Mouse (Mus musculus) CH12.LX (cell line): Measurements from ENCODE around the gene Inpp5b. TPM values are rescaled to one million over a fixed set of nuclear protein-coding genes. Genes with fewer than 3 reads are reported as not detected.

ENCODE experiments used
- DNase-seq: peaks from one replicate; pipeline ENCODE4 v3.0.0-alpha.2; 2013; ENCODE audit errors: extremely low read depth
- H3K27ac ChIP-seq: 2 replicates; pipeline ENCODE4 v1.5.1; 2012; ENCODE audit warnings: low read depth, mild to moderate bottlenecking, control low read depth, moderate library complexity; ENCODE audit not compliant: insufficient read depth
- H3K27me3 ChIP-seq: replicated peaks from 2 replicates; pipeline ENCODE3; 2012; ENCODE audit warnings: inconsistent platforms
- H3K36me3 ChIP-seq, 2 experiments: replicated peaks in 1 of 2; 2 replicates each; pipeline versions ENCODE3 to v1.6.1; 2012; ENCODE audit warnings: inconsistent platforms in 1 of 2, low read length in 1 of 2, mild to moderate bottlenecking in 1 of 2, mixed read lengths in 1 of 2, moderate library complexity in 1 of 2; ENCODE audit not compliant: control insufficient read depth in 1 of 2, insufficient read depth in 1 of 2
- H3K4me1 ChIP-seq, 2 experiments: 2 replicates each; pipeline ENCODE4 v1.6.1; 2012; ENCODE audit warnings: inconsistent platforms in 1 of 2, moderate library complexity in 1 of 2; ENCODE audit not compliant: insufficient read depth in 2 of 2, control insufficient read depth in 1 of 2
- H3K4me2 ChIP-seq: 2 replicates; pipeline ENCODE4 v1.6.1; 2012; ENCODE audit warnings: low read depth, mild to moderate bottlenecking, control low read depth; ENCODE audit not compliant: poor library complexity, insufficient read depth, severe bottlenecking
- H3K4me3 ChIP-seq, 3 experiments: fragments of 150-350 bp in 1 of 3; sonication (generic) in 1 of 3; replicated peaks in 1 of 3; 2 replicates each; pipeline versions ENCODE3 to v1.5.1; 2011 to 2012; ENCODE audit warnings: low read depth in 2 of 3, low read length in 2 of 3, mild to moderate bottlenecking in 2 of 3, moderate library complexity in 2 of 3, control low read depth in 1 of 3, improper control_type of control experiment in 1 of 3, inconsistent platforms in 1 of 3, mixed read lengths in 1 of 3; ENCODE audit not compliant: poor library complexity in 1 of 3
- H3K79me2 ChIP-seq: replicated peaks from 2 replicates; pipeline ENCODE4 v1.6.1; 2012; ENCODE audit warnings: mild to moderate bottlenecking, moderate library complexity; ENCODE audit not compliant: control insufficient read depth, poor library complexity, insufficient read depth, severe bottlenecking; ENCODE audit errors: extremely low read depth
- H3K9ac ChIP-seq: 2 replicates; pipeline ENCODE4 v1.6.1; 2012; ENCODE audit warnings: low read depth, mild to moderate bottlenecking, control low read depth, moderate library complexity; ENCODE audit not compliant: insufficient read depth
- H3K9me3 ChIP-seq: replicated peaks from 2 replicates; pipeline ENCODE3; 2012; ENCODE audit warnings: low read length, inconsistent platforms, mixed read lengths
- BHLHE40 ChIP-seq: IDR thresholded peaks from 2 replicates; pipeline ENCODE4 v1.6.1; 2011; ENCODE audit warnings: mild to moderate bottlenecking, low read depth, low read length, improper control_type of control experiment
- CHD1 ChIP-seq: IDR thresholded peaks from 2 replicates; pipeline ENCODE4 v1.6.1; 2012; ENCODE audit warnings: low read depth, low read length, improper control_type of control experiment, inconsistent platforms
- CHD2 ChIP-seq: IDR thresholded peaks from 2 replicates; pipeline ENCODE4 v1.6.1; 2011; ENCODE audit warnings: low read length, improper control_type of control experiment
- CTCF ChIP-seq, 2 experiments: IDR thresholded peaks in 1 of 2; conservative IDR thresholded peaks in 1 of 2; 2 replicates each; pipeline ENCODE4 v1.5.1; 2011 to 2012; ENCODE audit warnings: low read depth in 2 of 2, low read length in 2 of 2, improper control_type of control experiment in 1 of 2, inconsistent platforms in 1 of 2, mild to moderate bottlenecking in 1 of 2, moderate library complexity in 1 of 2
- E2F4 ChIP-seq: IDR thresholded peaks from 2 replicates; pipeline ENCODE4 v1.6.1; 2011; ENCODE audit warnings: low read depth, low read length, improper control_type of control experiment; ENCODE audit not compliant: insufficient replicate concordance
- ELF1 ChIP-seq: IDR thresholded peaks from 2 replicates; pipeline ENCODE4 v1.6.1; 2014; ENCODE audit warnings: low read depth, mild to moderate bottlenecking, inconsistent platforms, low read length, improper control_type of control experiment
- EP300 ChIP-seq: IDR thresholded peaks from 2 replicates; pipeline ENCODE4 v1.6.1; 2011; ENCODE audit warnings: low read length, improper control_type of control experiment
- ETS1 ChIP-seq: conservative IDR thresholded peaks from 2 replicates; pipeline ENCODE4 v1.6.1; 2012; ENCODE audit warnings: low read depth, mild to moderate bottlenecking, inconsistent platforms, low read length, improper control_type of control experiment, moderate library complexity
- GABPA ChIP-seq: IDR thresholded peaks from 2 replicates; pipeline ENCODE4 v1.6.1; 2012; ENCODE audit warnings: low read depth, low read length, improper control_type of control experiment, inconsistent platforms; ENCODE audit not compliant: insufficient replicate concordance
- HCFC1 ChIP-seq: IDR thresholded peaks from 2 replicates; pipeline ENCODE4 v1.6.1; 2012; ENCODE audit warnings: low read depth, mild to moderate bottlenecking, inconsistent platforms, low read length, improper control_type of control experiment
- IRF4 ChIP-seq: IDR thresholded peaks from 2 replicates; pipeline ENCODE4 v1.6.1; 2014; ENCODE audit warnings: low read depth, mild to moderate bottlenecking, inconsistent platforms, low read length, improper control_type of control experiment
- JUN ChIP-seq: IDR thresholded peaks from 2 replicates; pipeline ENCODE4 v1.6.1; 2011; ENCODE audit warnings: low read depth, mild to moderate bottlenecking, low read length, improper control_type of control experiment, moderate library complexity; ENCODE audit not compliant: insufficient read depth
- JUND ChIP-seq: conservative IDR thresholded peaks from 2 replicates; pipeline ENCODE4 v1.6.1; 2011; ENCODE audit warnings: low read depth, low read length, improper control_type of control experiment
- KAT2A ChIP-seq: IDR thresholded peaks from 2 replicates; pipeline ENCODE4 v1.6.1; 2012; ENCODE audit warnings: low read length, improper control_type of control experiment, inconsistent platforms; ENCODE audit not compliant: insufficient replicate concordance
- MAFK ChIP-seq: IDR thresholded peaks from 2 replicates; pipeline ENCODE4 v1.6.1; 2011; ENCODE audit warnings: low read length, improper control_type of control experiment; ENCODE audit not compliant: insufficient replicate concordance
- MAX ChIP-seq: IDR thresholded peaks from 2 replicates; pipeline ENCODE4 v1.6.1; 2011; ENCODE audit warnings: low read length, improper control_type of control experiment
- MAZ ChIP-seq: IDR thresholded peaks from 2 replicates; pipeline ENCODE4 v1.6.1; 2012; ENCODE audit warnings: low read depth, mild to moderate bottlenecking, inconsistent platforms, low read length, improper control_type of control experiment, moderate library complexity
- MEF2A ChIP-seq: IDR thresholded peaks from 2 replicates; pipeline ENCODE4 v1.6.1; 2014; ENCODE audit warnings: low read depth, mild to moderate bottlenecking, inconsistent platforms, low read length, improper control_type of control experiment, borderline replicate concordance
- MXI1 ChIP-seq: IDR thresholded peaks from 2 replicates; pipeline ENCODE4 v1.6.1; 2011; ENCODE audit warnings: mild to moderate bottlenecking, low read depth, low read length, improper control_type of control experiment
- MYC ChIP-seq: IDR thresholded peaks from 2 replicates; pipeline ENCODE4 v1.6.1; 2011; ENCODE audit warnings: low read depth, mild to moderate bottlenecking, improper control_type of control experiment, low read length
- NRF1 ChIP-seq: IDR thresholded peaks from 2 replicates; pipeline ENCODE4 v1.6.1; 2014; ENCODE audit warnings: low read depth, mild to moderate bottlenecking, inconsistent platforms, low read length, improper control_type of control experiment, moderate library complexity
- PAX5 ChIP-seq: IDR thresholded peaks from 2 replicates; pipeline ENCODE4 v1.6.1; 2012; ENCODE audit warnings: low read length, inconsistent platforms, mixed read lengths
- POLR2A ChIP-seq: IDR thresholded peaks from 2 replicates; pipeline ENCODE4 v1.6.1; 2011; ENCODE audit warnings: low read depth, mild to moderate bottlenecking, improper control_type of control experiment, low read length
- POLR2AphosphoS2 ChIP-seq: IDR thresholded peaks from 2 replicates; pipeline ENCODE4 v1.6.1; 2011; ENCODE audit warnings: low read depth, low read length, improper control_type of control experiment
- RAD21 ChIP-seq: IDR thresholded peaks from 2 replicates; pipeline ENCODE4 v1.6.1; 2011; ENCODE audit warnings: low read depth, mild to moderate bottlenecking, low read length, improper control_type of control experiment, moderate library complexity
- RCOR1 ChIP-seq: conservative IDR thresholded peaks from 2 replicates; pipeline ENCODE4 v1.6.1; 2012; ENCODE audit warnings: low read depth, mild to moderate bottlenecking, inconsistent platforms, low read length, improper control_type of control experiment
- SIN3A ChIP-seq: IDR thresholded peaks from 2 replicates; pipeline ENCODE4 v1.6.1; 2012; ENCODE audit warnings: low read length, improper control_type of control experiment, inconsistent platforms
- SMC3 ChIP-seq: IDR thresholded peaks from 2 replicates; pipeline ENCODE4 v1.6.1; 2011; ENCODE audit warnings: low read depth, low read length, improper control_type of control experiment
- TBP ChIP-seq: conservative IDR thresholded peaks from 2 replicates; pipeline ENCODE4 v1.6.1; 2011; ENCODE audit warnings: low read depth, low read length, improper control_type of control experiment
- TCF12 ChIP-seq: IDR thresholded peaks from 2 replicates; pipeline ENCODE4 v1.6.1; 2014; ENCODE audit warnings: low read depth, mild to moderate bottlenecking, inconsistent platforms, low read length, improper control_type of control experiment
- UBTF ChIP-seq: IDR thresholded peaks from 2 replicates; pipeline ENCODE4 v1.6.1; 2012; ENCODE audit warnings: low read depth, mild to moderate bottlenecking, inconsistent platforms, low read length, improper control_type of control experiment, moderate library complexity
- USF1 ChIP-seq: IDR thresholded peaks from 2 replicates; pipeline ENCODE4 v1.6.1; 2014; ENCODE audit warnings: low read depth, mild to moderate bottlenecking, inconsistent platforms, low read length, improper control_type of control experiment
- USF2 ChIP-seq: conservative IDR thresholded peaks from 2 replicates; pipeline ENCODE4 v1.6.1; 2011; ENCODE audit warnings: low read depth, low read length, improper control_type of control experiment
- ZC3H11A ChIP-seq: IDR thresholded peaks from 2 replicates; pipeline ENCODE4 v1.6.1; 2012; ENCODE audit warnings: low read depth, mild to moderate bottlenecking, inconsistent platforms, low read length, improper control_type of control experiment
- ZKSCAN1 ChIP-seq: IDR thresholded peaks from 2 replicates; pipeline ENCODE4 v1.6.1; 2012; ENCODE audit warnings: low read depth, inconsistent platforms, low read length, improper control_type of control experiment, borderline replicate concordance
- ZMIZ1 ChIP-seq: IDR thresholded peaks from 2 replicates; pipeline ENCODE4 v1.6.1; 2012; ENCODE audit warnings: low read depth, mild to moderate bottlenecking, inconsistent platforms, low read length, improper control_type of control experiment
- ZNF384 ChIP-seq: IDR thresholded peaks from 2 replicates; pipeline ENCODE4 v1.6.1; 2012; ENCODE audit warnings: low read depth, low read length, improper control_type of control experiment, inconsistent platforms
- dilution Hi-C: fragments of 300-500 bp; cut with MboI; formaldehyde crosslinking; loops from 2 replicates; pipeline ENCODE4 v1.14.3; 2020; ENCODE audit warnings: low sequenced_read_pairs; ENCODE audit not compliant: extremely low pct_unique_long_range_greater_than_20kb, extremely low pct_ligation_motif_present
- in situ Hi-C: fragments of 300-500 bp; cut with MboI; formaldehyde crosslinking; loops from 3 replicates; pipeline ENCODE4 v1.14.3; 2019; ENCODE audit warnings: low sequenced_read_pairs, low pct_ligation_motif_present, low pct_unique_long_range_greater_than_20kb, mixed read lengths
- polyA plus RNA-seq: library from polyadenylated mRNA; unstranded; fragments of >175 nt; gene quantifications from 2 replicates; pipeline ENCODE4 v1.2.1, GENCODE M21; 2012; ENCODE audit warnings: low read depth; ENCODE audit not compliant: insufficient read length
- total RNA-seq, 2 experiments: library from RNA; depleted of rRNA; stranded (reverse); fragments of 300-350 nt in 1 of 2; fragments of >200 nt in 1 of 2; gene quantifications; 2 replicates each; pipeline ENCODE4 v1.2.3; 2012 to 2014

Gene Inpp5b
- total and polyA plus RNA-seq, 3 experiments, result 25.6 to 34.0 (median 26.2) TPM

GRCm38 (mm10) chr4:124751300-124752250 lies 9.9 kb downstream of the Inpp5b start:
- Histone ChIP-seq H3K36me3 (peaks cover 29 to 59% of the 10 kb centered on the region in 2 experiments), H3K4me1 (peaks cover 19 to 58% of the 10 kb centered on the region in 2 experiments), H3K9me3 (no peaks in the 10 kb centered on the region), H3K4me2 (peak overlapping the region; percentile 76), H3K27me3 (no peaks in the 10 kb centered on the region), H3K9ac (peak overlapping the region; percentile 64), H3K27ac (no peak overlapping the region), H3K79me2 (peaks cover 39% of the 10 kb centered on the region), H3K4me3 (peak overlapping the region; percentile 71 to 83 (median 73))
- in situ Hi-C loops (loop anchor here (25.0 kb wide), 1 partner anchor 311 kb away; the partner anchor contains the start of genes Dnali1 and Snip1), dilution Hi-C loops (no loop called here)
- peak; percentile 96 for DNase-seq
- TF ChIP-seq NRF1, result peak; percentile 73
- TF ChIP-seq IRF4, result peak; percentile 17; the same call in 1 of the 2 replicates
- TF ChIP-seq UBTF, result peak; percentile 33; the same call in 1 of the 2 replicates
- TF ChIP-seq JUN, result no peak
- TF ChIP-seq ZC3H11A, result no peak
- TF ChIP-seq ZKSCAN1, result no peak
- 0 out of 2 replicates have a peak, but pooled peaks have one; percentile 34 for TF ChIP-seq KAT2A
- TF ChIP-seq GABPA, result no peak
- peak; percentile 44; the same call in 1 of the 2 replicates for TF ChIP-seq TCF12
- TF ChIP-seq MXI1, result peak; percentile 69
- no peak for TF ChIP-seq CHD1
- no peak for TF ChIP-seq EP300
- no peak for TF ChIP-seq MAFK
- TF ChIP-seq ELF1, result peak; percentile 61; the same call in 1 of the 2 replicates
- no peak for TF ChIP-seq PAX5
- TF ChIP-seq HCFC1, result peak; percentile 52
- TF ChIP-seq E2F4, result peak; percentile 62; the same call in 1 of the 2 replicates
- no peak for TF ChIP-seq MYC
- TF ChIP-seq ZMIZ1, result no peak; the same call in 1 of the 2 replicates
- TF ChIP-seq POLR2A, result peak; percentile 60
- TF ChIP-seq CHD2, result peak; percentile 95
- TF ChIP-seq ETS1, result no peak
- TF ChIP-seq SMC3, result no peak
- 0 out of 2 replicates have a peak, but pooled peaks have one; percentile 14 for TF ChIP-seq MAX
- no peak for TF ChIP-seq JUND
- peak; percentile 64 for TF ChIP-seq SIN3A
- TF ChIP-seq USF1, result no peak
- TF ChIP-seq CTCF (conservative IDR thresholded peaks at IDR 0.05 in 1 of 2, IDR thresholded peaks at IDR 0.05 in 1 of 2; ENCODE audit: low read depth in 2 of 2, low read length in 2 of 2), result no peak
- no peak; the same call in 1 of the 2 replicates for TF ChIP-seq MEF2A
- TF ChIP-seq USF2, result no peak
- no peak for TF ChIP-seq RAD21
- no peak for TF ChIP-seq RCOR1
- TF ChIP-seq MAZ, result peak; percentile 22; the same call in 1 of the 2 replicates
- TF ChIP-seq BHLHE40, result no peak
- no peak for TF ChIP-seq ZNF384
- TF ChIP-seq POLR2AphosphoS2, result peak; percentile 71; the same call in 1 of the 2 replicates
- TF ChIP-seq TBP, result no peak
